Mouse (Mus musculus) erythroid progenitor cell, adult 5-6 weeks (primary cell): ENCODE results near the gene Layn. TPM values are rescaled to one million over a fixed set of nuclear protein-coding genes. Genes with fewer than 3 reads are reported as not detected.

Experiments used
- ATAC-seq: replicated peaks from 2 replicates; pipeline ENCODE4 v1.8.0; 2016; ENCODE audit warnings: moderate number of reproducible peaks, mild to moderate bottlenecking, moderate TSS enrichment, inconsistent platforms; ENCODE audit not compliant: poor library complexity, low FRiP score, severe bottlenecking
- total RNA-seq, 2 experiments: library from RNA; stranded (forward) in 1 of 2; stranded (reverse) in 1 of 2; fragments of 150-400 nt in 1 of 2; fragments of 186-747, 209-891 nt in 1 of 2; gene quantifications; 2 replicates each; pipeline versions ENCODE4 v1.2.3 to v1.2.4; 2015 to 2017; ENCODE audit warnings: low replicate concordance in 2 of 2

The Layn gene
- total RNA-seq, 2 experiments from 2014 or later, result 2.0 TPM; not detected in 1

GRCm38 (mm10) chr9:51041491-51041980 is 35.4 kb downstream of the Layn start:
- ATAC-seq, result no peak

- ATAC-seq, result no peak
These were observed 43.9 kb downstream of the Layn start for GRCm38 (mm10) chr9:51032785-51033529.

GRCm38 (mm10) chr9:51032291-51032690 is 44.6 kb downstream of the Layn start:
- no peak for ATAC-seq

GRCm38 (mm10) chr9:51031603-51032002 is 45.3 kb downstream of the Layn start:
- no peak for ATAC-seq

- ATAC-seq, result no peak
These were observed 46.7 kb downstream of the Layn start for GRCm38 (mm10) chr9:51030147-51030546.

- no peak for ATAC-seq
These were observed 49.9 kb downstream of the Layn start for GRCm38 (mm10) chr9:51026952-51027351.

- ATAC-seq, result no peak
These were observed 55.6 kb downstream of the Layn start for GRCm38 (mm10) chr9:51021123-51021795.

GRCm38 (mm10) chr9:51020351-51020750 is 56.5 kb downstream of the Layn start:
- ATAC-seq, result no peak

GRCm38 (mm10) chr9:51019670-51020069 is 57.2 kb downstream of the Layn start:
- ATAC-seq, result no peak

GRCm38 (mm10) chr9:51015732-51016131 is 61.2 kb downstream of the Layn start:
- ATAC-seq, result no peak

- ATAC-seq, result no peak
These were observed 63.2 kb downstream of the Layn start for GRCm38 (mm10) chr9:51013644-51014043.

- ATAC-seq, result 0 out of 2 replicates have a peak, but pooled peaks have one; percentile 1
These were observed 67.3 kb downstream of the Layn start for GRCm38 (mm10) chr9:51009656-51009950.

- ATAC-seq, result peak; percentile 86
These were observed 67.8 kb downstream of the Layn start, which contains the start of gene Sik2 for GRCm38 (mm10) chr9:51008841-51009655. TSS of gene Sik2 (minus strand) at chr9:51009073.

GRCm38 (mm10) chr9:51008068-51008840 is 68.6 kb downstream of the Layn start:
- ATAC-seq, result peak; percentile 47

- no peak for ATAC-seq
These were observed 69.2 kb downstream of the Layn start for GRCm38 (mm10) chr9:51007726-51008067.

- ATAC-seq, result peak; percentile 67
These were observed 70.0 kb downstream of the Layn start for GRCm38 (mm10) chr9:51006846-51007245.
